Mouse (Mus musculus) MEL (cell line): ENCODE data around the gene Gpam. TPM values are rescaled to one million over a fixed set of nuclear protein-coding genes. Genes with fewer than 3 reads are reported as not detected.

Source experiments
- DNase-seq: peaks from one replicate; pipeline ENCODE4 v3.0.0; 2011; ENCODE audit warnings: low read depth, low spot score
- H3K27ac ChIP-seq: 2 replicates; pipeline ENCODE4 v1.5.1; 2012; ENCODE audit warnings: low read depth, mild to moderate bottlenecking, control low read depth, low read length, moderate library complexity; ENCODE audit not compliant: control insufficient read depth
- H3K27me3 ChIP-seq, 2 experiments: fragments of 150-350 bp in 1 of 2; sonication (generic) in 1 of 2; 2 replicates each; pipeline ENCODE4 v1.6.1; 2012; ENCODE audit warnings: low read length in 2 of 2, mild to moderate bottlenecking in 2 of 2, improper control_type of control experiment in 1 of 2, moderate library complexity in 1 of 2; ENCODE audit not compliant: insufficient read depth in 2 of 2, control insufficient read depth in 1 of 2
- H3K36me3 ChIP-seq, 2 experiments: 2 replicates each; pipeline ENCODE4 v1.6.1; 2012 to 2014; ENCODE audit warnings: low read length in 2 of 2, improper control_type of control experiment in 1 of 2, inconsistent platforms in 1 of 2, mild to moderate bottlenecking in 1 of 2; ENCODE audit not compliant: insufficient read depth in 2 of 2, control insufficient read depth in 1 of 2
- H3K4me1 ChIP-seq, 2 experiments: fragments of 150-350 bp in 1 of 2; sonication (generic) in 1 of 2; 2 replicates each; pipeline ENCODE4 v1.6.1; 2012; ENCODE audit warnings: low read length in 2 of 2, improper control_type of control experiment in 1 of 2, mild to moderate bottlenecking in 1 of 2; ENCODE audit not compliant: insufficient read depth in 2 of 2, control insufficient read depth in 1 of 2
- H3K4me3 ChIP-seq, 2 experiments: fragments of 150-350 bp in 1 of 2; sonication (generic) in 1 of 2; 2 replicates each; pipeline ENCODE4 v1.5.1; 2012; ENCODE audit warnings: low read depth in 2 of 2, low read length in 2 of 2, mild to moderate bottlenecking in 2 of 2, moderate library complexity in 2 of 2, control low read depth in 1 of 2, improper control_type of control experiment in 1 of 2; ENCODE audit not compliant: control insufficient read depth in 1 of 2, insufficient read depth in 1 of 2
- H3K79me2 ChIP-seq: 2 replicates; pipeline ENCODE4 v1.6.1; 2012; ENCODE audit warnings: mild to moderate bottlenecking, low read length, moderate library complexity; ENCODE audit not compliant: control insufficient read depth, poor library complexity, insufficient read depth
- H3K9ac ChIP-seq: 2 replicates; pipeline ENCODE4 v1.6.1; 2012; ENCODE audit warnings: low read depth, mild to moderate bottlenecking, control low read depth, low read length, moderate library complexity; ENCODE audit not compliant: control insufficient read depth, poor library complexity, severe bottlenecking
- H3K9me3 ChIP-seq: fragments of 150-350 bp; sonication (generic); replicated peaks from 2 replicates; pipeline ENCODE4 v1.6.1; 2012; ENCODE audit warnings: mild to moderate bottlenecking, low read length, improper control_type of control experiment, moderate library complexity; ENCODE audit not compliant: insufficient read depth
- BHLHE40 ChIP-seq: IDR thresholded peaks from 2 replicates; pipeline ENCODE4 v1.6.1; 2012; ENCODE audit warnings: low read depth, mild to moderate bottlenecking, inconsistent platforms, low read length, improper control_type of control experiment, borderline replicate concordance
- CTCF ChIP-seq, 3 experiments: IDR thresholded peaks in 2 of 3; conservative IDR thresholded peaks in 1 of 3; 2 replicates each; pipeline ENCODE4 v1.5.1; 2011 to 2012; ENCODE audit warnings: low read length in 3 of 3, low read depth in 2 of 3, mild to moderate bottlenecking in 2 of 3, improper control_type of control experiment in 1 of 3, inconsistent platforms in 1 of 3, mixed read lengths in 1 of 3, moderate library complexity in 1 of 3; ENCODE audit not compliant: control insufficient read depth in 1 of 3, insufficient read depth in 1 of 3, poor library complexity in 1 of 3, severe bottlenecking in 1 of 3
- EP300 ChIP-seq, 2 experiments: IDR thresholded peaks; 2 replicates each; pipeline ENCODE4 v1.6.1; 2011; ENCODE audit warnings: improper control_type of control experiment in 2 of 2, low read length in 2 of 2, low read depth in 1 of 2, mild to moderate bottlenecking in 1 of 2
- ETS1 ChIP-seq: IDR thresholded peaks from 2 replicates; pipeline ENCODE4 v1.6.1; 2012; ENCODE audit warnings: low read depth, mild to moderate bottlenecking, inconsistent platforms, low read length, improper control_type of control experiment, moderate library complexity
- JUND ChIP-seq: IDR thresholded peaks from 2 replicates; pipeline ENCODE4 v1.6.1; 2011; ENCODE audit warnings: low read depth, mild to moderate bottlenecking, improper control_type of control experiment, low read length
- KAT2A ChIP-seq: conservative IDR thresholded peaks from 2 replicates; pipeline ENCODE4 v1.6.1; 2012; ENCODE audit warnings: low read depth, low read length, improper control_type of control experiment, inconsistent platforms
- MAX ChIP-seq: IDR thresholded peaks from 2 replicates; pipeline ENCODE4 v1.6.1; 2011; ENCODE audit warnings: low read length, improper control_type of control experiment
- MEF2A ChIP-seq: IDR thresholded peaks from 2 replicates; pipeline ENCODE4 v1.6.1; 2014; ENCODE audit warnings: low read depth, mild to moderate bottlenecking, inconsistent platforms, low read length, improper control_type of control experiment; ENCODE audit not compliant: poor library complexity, insufficient replicate concordance, severe bottlenecking; ENCODE audit errors: extremely low read depth
- MXI1 ChIP-seq: IDR thresholded peaks from 2 replicates; pipeline ENCODE4 v1.6.1; 2011; ENCODE audit warnings: mild to moderate bottlenecking, low read depth, low read length, improper control_type of control experiment
- NELFE ChIP-seq: IDR thresholded peaks from 2 replicates; pipeline ENCODE4 v1.6.1; 2011; ENCODE audit warnings: low read depth, low read length, improper control_type of control experiment
- NRF1 ChIP-seq: IDR thresholded peaks from 2 replicates; pipeline ENCODE4 v1.6.1; 2014; ENCODE audit warnings: low read depth, mild to moderate bottlenecking, inconsistent platforms, low read length, improper control_type of control experiment, moderate library complexity; ENCODE audit not compliant: poor library complexity, insufficient read depth, severe bottlenecking
- POLR2AphosphoS2 ChIP-seq: IDR thresholded peaks from 2 replicates; pipeline ENCODE4 v1.6.1; 2011; ENCODE audit warnings: low read length, improper control_type of control experiment
- POLR2AphosphoS5 ChIP-seq: IDR thresholded peaks from 2 replicates; pipeline ENCODE4 v1.6.1; 2012; ENCODE audit warnings: low read depth, borderline replicate concordance, mild to moderate bottlenecking, inconsistent platforms, low read length, moderate library complexity, mixed read lengths
- SIN3A ChIP-seq: IDR thresholded peaks from 2 replicates; pipeline ENCODE4 v1.6.1; 2012; ENCODE audit warnings: low read length, improper control_type of control experiment, inconsistent platforms
- TCF12 ChIP-seq: IDR thresholded peaks from 2 replicates; pipeline ENCODE4 v1.6.1; 2014; ENCODE audit warnings: low read depth, mild to moderate bottlenecking, inconsistent platforms, low read length, improper control_type of control experiment, moderate library complexity
- USF1 ChIP-seq: IDR thresholded peaks from 2 replicates; pipeline ENCODE4 v1.6.1; 2014; ENCODE audit warnings: low read depth, mild to moderate bottlenecking, inconsistent platforms, low read length, improper control_type of control experiment, moderate library complexity
- USF2 ChIP-seq, 2 experiments: IDR thresholded peaks; 2 replicates each; pipeline ENCODE4 v1.6.1; 2011 to 2012; ENCODE audit warnings: improper control_type of control experiment in 2 of 2, low read length in 2 of 2, borderline replicate concordance in 1 of 2, inconsistent platforms in 1 of 2, low read depth in 1 of 2, mild to moderate bottlenecking in 1 of 2; ENCODE audit not compliant: insufficient read depth in 1 of 2
- polyA plus RNA-seq, 2 experiments: library from polyadenylated mRNA; stranded (reverse) in 1 of 2; unstranded in 1 of 2; fragments of >175 nt in 1 of 2; fragments of >200 nt in 1 of 2; gene quantifications; 2 replicates each; pipeline versions ENCODE4 v1.2.1 to v1.2.4; 2012; ENCODE audit warnings: low replicate concordance in 2 of 2, low read depth in 1 of 2; ENCODE audit not compliant: insufficient read length in 2 of 2, insufficient read depth in 1 of 2, missing spikeins in 1 of 2
- total RNA-seq: library from RNA; depleted of rRNA; stranded (reverse); fragments of 300-350 nt; gene quantifications from 2 replicates; pipeline ENCODE4 v1.2.3, GENCODE M21; 2012

The Gpam gene
- total and polyA plus RNA-seq, 3 experiments: 26.2 to 327 (median 37.1) TPM

- Histone ChIP-seq H3K79me2 (no peaks in the 10 kb centered on the region), H3K27ac (no peak overlapping the region), H3K27me3 (peaks cover under 1 to 6% of the 10 kb centered on the region in 2 experiments; a peak in 2 of 4 replicates), H3K4me1 (no peaks in the 10 kb centered on the region), H3K36me3 (no peaks in the 10 kb centered on the region), H3K9ac (no peak overlapping the region), H3K4me3 (no peak overlapping the region), H3K9me3 (no peaks in the 10 kb centered on the region)
- no peak for TF ChIP-seq MXI1
- no peak for DNase-seq
Measured at GRCm38 (mm10) chr19:55137884-55138283, 10.8 kb upstream of the Gpam start.

DNA sequence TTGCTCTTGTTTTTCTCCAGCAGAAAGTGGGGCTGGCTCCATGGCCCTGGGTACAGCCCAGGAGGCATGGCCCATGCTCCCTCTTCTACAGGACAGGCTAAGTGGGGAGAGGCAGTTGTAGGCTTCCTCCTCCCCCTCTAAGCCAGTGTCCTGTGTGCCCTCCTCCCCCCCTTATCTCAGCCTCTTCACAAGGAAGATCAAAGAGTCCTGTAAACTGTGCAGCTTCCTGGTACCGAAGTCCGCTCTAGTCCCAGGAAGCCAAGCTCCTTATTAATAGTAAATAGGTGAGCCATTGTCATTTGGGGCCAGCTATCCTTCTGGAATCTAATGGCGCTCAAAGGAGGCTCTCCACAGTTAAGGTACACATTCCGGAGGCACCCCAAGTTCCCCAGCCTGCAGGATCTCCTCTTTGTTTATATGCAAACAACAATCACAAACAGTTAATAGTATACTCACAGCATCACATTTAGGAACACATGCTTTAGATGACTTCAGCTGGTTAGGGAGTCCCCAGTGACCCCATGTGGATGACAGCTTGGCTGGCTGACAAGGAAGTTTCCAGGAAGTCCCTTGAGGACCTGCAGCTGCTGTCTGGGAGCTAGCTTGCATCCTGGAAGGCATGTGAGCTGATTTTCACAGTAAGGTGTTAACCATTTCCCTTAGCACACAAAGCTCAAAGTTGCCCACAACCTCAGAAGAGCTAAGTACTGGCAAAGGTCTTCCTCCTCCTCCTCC is 9.8 kb upstream of the Gpam start:
- Histone ChIP-seq H3K27me3 (peaks cover 0 to 5% of the 10 kb centered on the region in 2 experiments; a peak in 2 of 4 replicates), H3K9me3 (no peaks in the 10 kb centered on the region), H3K36me3 (no peaks in the 10 kb centered on the region), H3K4me1 (no peaks in the 10 kb centered on the region), H3K27ac (no peak overlapping the region), H3K79me2 (no peaks in the 10 kb centered on the region), H3K9ac (no peak overlapping the region), H3K4me3 (no peak overlapping the region)
- peak; percentile 9 for DNase-seq
- TF ChIP-seq NRF1: no peak
- no peak for TF ChIP-seq SIN3A
- no peak for TF ChIP-seq KAT2A
- TF ChIP-seq MEF2A: no peak
- TF ChIP-seq JUND: no peak
- TF ChIP-seq POLR2AphosphoS2: no peak
- TF ChIP-seq MAX: no peak

- H3K27ac ChIP-seq: no peak overlapping the region
- no peaks in the 10 kb centered on the region for H3K9me3 ChIP-seq
- no peak for DNase-seq
- H3K9ac ChIP-seq: no peak overlapping the region
- no peak overlapping the region for H3K4me3 ChIP-seq
- H3K36me3 ChIP-seq: no peaks in the 10 kb centered on the region
- no peaks in the 10 kb centered on the region for H3K79me2 ChIP-seq
- TF ChIP-seq ETS1: no peak
- no peak for TF ChIP-seq EP300 (IDR thresholded peaks at IDR 0.05; ENCODE audit: low read depth in 1 of 2, low read length in 2 of 2)
- TF ChIP-seq POLR2AphosphoS5: no peak
- no peak for TF ChIP-seq NELFE
- TF ChIP-seq USF1: no peak
- TF ChIP-seq TCF12: no peak
- no peak for TF ChIP-seq USF2 (IDR thresholded peaks at IDR 0.05; ENCODE audit: borderline replicate concordance in 1 of 2, insufficient read depth in 1 of 2, low read depth in 1 of 2, low read length in 2 of 2)
- TF ChIP-seq KAT2A: no peak
- TF ChIP-seq BHLHE40: no peak
- no peak for TF ChIP-seq CTCF (IDR thresholded peaks at IDR 0.05 in 2 of 3, conservative IDR thresholded peaks at IDR 0.05 in 1 of 3; ENCODE audit: control insufficient read depth in 1 of 3, insufficient read depth in 1 of 3, low read depth in 2 of 3, low read length in 3 of 3, poor library complexity in 1 of 3, severe bottlenecking in 1 of 3)
- TF ChIP-seq, all 39 proteins: peak for 0
- Histone ChIP-seq H3K27me3 (peaks cover 0 to 2% of the 10 kb centered on the region in 2 experiments; a peak in 2 of 4 replicates), H3K4me1 (no peaks in the 10 kb centered on the region)
Measured at GRCm38 (mm10) chr19:55135918-55136317, 8.9 kb upstream of the Gpam start.
